Mouse (Mus musculus): Measurements from ENCODE around the gene Tmem217. TPM values are rescaled to one million over a fixed set of nuclear protein-coding genes. Genes with fewer than 3 reads are reported as not detected.
A peak's percentile ranks its signal among the peaks of the same experiment; 100 is the strongest.

Tmem217 gene
- polyA plus RNA-seq, 1 experiment from 2014 or later: 0.42 TPM

DNA sequence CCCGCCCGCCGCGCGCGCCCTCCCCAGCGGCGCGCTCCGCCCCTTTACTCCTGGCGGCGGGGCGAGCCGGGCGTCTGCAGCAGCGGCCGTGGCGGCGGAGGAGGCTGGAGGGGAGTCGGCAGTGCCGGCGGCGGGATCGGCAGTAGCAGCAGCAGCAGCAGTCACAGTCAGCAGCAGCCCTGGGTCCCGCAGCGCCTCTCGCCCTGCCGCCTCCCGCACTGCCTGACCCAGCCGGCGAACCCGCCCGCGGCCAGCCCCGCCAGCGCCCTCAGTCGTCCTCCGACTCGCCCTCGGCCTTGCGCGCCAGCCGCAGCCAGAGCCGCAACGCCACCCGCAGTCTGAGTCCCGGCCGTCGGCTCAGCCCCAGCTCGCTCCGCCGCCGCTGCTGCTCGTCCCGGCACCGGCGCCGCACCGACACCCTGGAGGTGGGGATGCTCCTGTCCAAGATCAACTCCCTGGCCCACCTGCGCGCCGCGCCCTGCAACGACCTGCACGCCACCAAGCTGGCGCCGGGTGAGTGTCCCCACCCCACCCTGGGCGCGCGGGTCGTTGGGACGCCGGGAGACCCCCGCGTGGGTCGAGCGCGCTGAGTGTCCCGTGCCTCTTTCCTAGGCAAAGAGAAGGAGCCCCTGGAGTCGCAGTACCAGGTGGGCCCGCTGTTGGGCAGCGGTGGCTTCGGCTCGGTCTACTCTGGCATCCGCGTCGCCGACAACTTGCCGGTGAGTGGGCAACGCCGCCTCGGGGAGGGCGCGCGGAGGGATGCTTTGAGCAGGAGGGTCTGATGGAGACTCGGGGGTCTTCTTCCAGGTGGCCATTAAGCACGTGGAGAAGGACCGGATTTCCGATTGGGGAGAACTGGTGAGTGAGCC, 61.2 kb downstream of the Tmem217 start, which contains the start of gene Pim1:
Pim1 (plus strand) TSS at position 41 of the 869 bp plus-strand sequence.
- Histone ChIP-seq H3K36me3 (ENCODE audit: control insufficient read depth, insufficient read depth, low read length) (peaks cover 17% of the 10 kb centered on the region), H3K9me3 (ENCODE audit: control insufficient read depth, low read length) (no peaks in the 10 kb centered on the region), H3K27ac (ENCODE audit: low read depth, low read length) (peak within 1 kb of the TSS; percentile 91), H3K27me3 (ENCODE audit: control insufficient read depth, insufficient read depth, low read length) (no peaks in the 10 kb centered on the region), H3K4me2 (replicated peaks; ENCODE audit: low read depth, low read length) (peak within 1 kb of the TSS; percentile 94), H3K4me1 (ENCODE audit: control insufficient read depth, insufficient read depth, low read length) (peaks cover 20% of the 10 kb centered on the region; the same call in 1 of the 2 replicates), H3K9ac (ENCODE audit: low read depth, low read length) (peak within 1 kb of the TSS; percentile 80), H3K4me3 (ENCODE audit: low read length) (peak within 1 kb of the TSS; percentile 97)
- under 1% methylated on average over 62 of the region's 99 CpGs for WGBS
- ATAC-seq (ENCODE audit: low FRiP score, low TSS enrichment): peak; percentile 0; the same call in 1 of the 2 replicates

DNA sequence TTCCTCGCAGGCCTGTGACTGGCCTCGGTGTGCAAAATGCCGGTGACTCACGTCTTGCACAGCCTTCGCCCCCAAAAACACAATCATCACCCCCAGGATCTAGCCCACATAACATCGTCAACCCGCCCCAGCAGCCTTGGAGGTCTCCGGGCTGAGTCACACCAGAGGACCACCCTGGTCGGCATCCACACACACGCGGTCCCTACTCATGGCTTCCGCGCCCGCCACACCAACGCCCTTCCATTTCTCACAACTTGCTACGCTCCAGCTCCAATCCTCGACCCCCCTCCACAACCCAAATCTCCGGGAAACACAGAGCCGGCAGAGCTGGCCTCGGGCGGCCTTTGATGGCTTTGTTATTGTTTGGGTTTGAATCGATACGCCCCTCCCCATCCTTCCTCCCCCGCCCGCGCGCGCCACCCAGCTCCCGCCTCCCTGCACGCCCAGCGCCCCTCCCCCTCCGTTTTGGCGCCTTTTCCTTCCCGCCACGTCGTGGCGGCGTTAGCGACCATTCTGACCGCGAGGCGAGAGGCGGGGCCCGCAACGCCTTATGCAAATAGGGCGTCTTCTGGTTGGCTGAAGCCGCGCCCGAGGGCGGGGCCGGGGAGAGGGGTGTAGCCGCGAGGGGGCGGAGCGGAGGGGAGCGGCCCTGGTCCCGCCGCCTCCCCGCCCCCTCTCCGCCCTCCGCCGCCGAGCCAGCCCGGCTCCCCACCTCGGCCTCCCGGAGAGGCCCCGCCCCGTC, 62.0 kb downstream of the Tmem217 start:
- Histone ChIP-seq H3K4me2 (replicated peaks; ENCODE audit: low read depth, low read length) (peak overlapping the region; percentile 94), H3K36me3 (ENCODE audit: control insufficient read depth, insufficient read depth, low read length) (peaks cover 17% of the 10 kb centered on the region), H3K9ac (ENCODE audit: low read depth, low read length) (peak overlapping the region; percentile 80), H3K27ac (ENCODE audit: low read depth, low read length) (peak overlapping the region; percentile 91), H3K4me1 (ENCODE audit: control insufficient read depth, insufficient read depth, low read length) (peaks cover 20% of the 10 kb centered on the region; the same call in 1 of the 2 replicates), H3K27me3 (ENCODE audit: control insufficient read depth, insufficient read depth, low read length) (no peaks in the 10 kb centered on the region), H3K9me3 (ENCODE audit: control insufficient read depth, low read length) (no peaks in the 10 kb centered on the region), H3K4me3 (ENCODE audit: low read length) (peak overlapping the region; percentile 97)
- under 1% methylated on average over 53 of the region's 68 CpGs for WGBS
- ATAC-seq (ENCODE audit: low FRiP score, low TSS enrichment): peak; percentile 93

DNA sequence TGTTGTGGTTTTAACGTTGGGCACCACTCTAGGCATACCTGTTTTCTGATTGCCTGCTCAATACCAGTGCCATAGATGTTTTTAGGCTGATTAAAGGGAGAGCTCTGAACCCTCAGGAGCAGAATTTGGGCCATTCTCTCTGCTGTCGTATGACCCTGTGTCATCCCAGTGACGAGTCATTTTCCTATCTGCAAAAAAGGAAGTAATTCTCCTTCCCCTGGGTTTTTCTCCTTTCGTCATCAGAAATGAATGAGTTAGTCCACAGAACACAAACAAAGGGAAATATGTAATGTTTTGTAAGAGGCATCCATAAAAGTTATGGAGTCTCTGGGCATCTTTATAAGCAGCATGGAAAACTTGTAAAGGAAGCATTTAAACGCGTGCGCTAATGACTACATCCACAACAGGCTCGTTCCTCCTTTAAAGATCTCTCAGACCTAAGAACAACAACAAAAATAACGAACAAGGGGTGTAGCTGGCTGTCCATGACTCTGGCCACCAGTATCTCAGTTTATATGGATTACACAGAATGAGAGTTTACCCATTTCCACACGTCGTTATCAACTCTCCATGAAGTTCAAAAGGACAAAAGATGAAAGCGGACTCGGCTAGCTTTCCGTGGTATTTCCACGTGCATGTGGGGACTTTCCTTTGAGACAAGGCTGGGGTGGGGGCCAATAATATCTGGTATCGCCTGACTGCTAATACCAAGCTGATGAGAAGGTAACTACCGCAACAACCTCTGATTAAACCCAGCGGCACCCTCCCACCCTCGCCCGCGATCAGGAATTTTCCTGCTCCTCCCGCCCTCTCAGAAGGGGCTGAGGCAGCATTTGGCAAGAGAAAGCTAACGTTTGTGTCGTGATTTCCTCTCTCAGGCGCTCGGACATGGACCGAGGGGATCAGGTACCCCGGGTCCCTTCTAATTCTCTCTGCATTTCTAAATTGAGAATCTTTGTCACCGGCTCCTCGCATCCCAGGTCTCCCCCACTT, 62.9 kb downstream of the Tmem217 start:
- H3K4me3 ChIP-seq (ENCODE audit: low read length): peak overlapping the region; percentile 97
- H3K36me3 ChIP-seq (ENCODE audit: control insufficient read depth, insufficient read depth, low read length): peaks cover 10% of the 10 kb centered on the region
- H3K9ac ChIP-seq (ENCODE audit: low read depth, low read length): peak overlapping the region; percentile 77
- peaks cover 20% of the 10 kb centered on the region; the same call in 1 of the 2 replicates for H3K4me1 ChIP-seq (ENCODE audit: control insufficient read depth, insufficient read depth, low read length)
- no peak for ATAC-seq (ENCODE audit: low FRiP score, low TSS enrichment)
- peak overlapping the region; percentile 91 for H3K27ac ChIP-seq (ENCODE audit: low read depth, low read length)
- peak overlapping the region; percentile 94 for H3K4me2 ChIP-seq (replicated peaks; ENCODE audit: low read depth, low read length)
- H3K27me3 ChIP-seq (ENCODE audit: control insufficient read depth, insufficient read depth, low read length): no peaks in the 10 kb centered on the region
- H3K9me3 ChIP-seq (ENCODE audit: control insufficient read depth, low read length): no peaks in the 10 kb centered on the region
- WGBS: 7% methylated on average over 30 of the region's 30 CpGs

DNA sequence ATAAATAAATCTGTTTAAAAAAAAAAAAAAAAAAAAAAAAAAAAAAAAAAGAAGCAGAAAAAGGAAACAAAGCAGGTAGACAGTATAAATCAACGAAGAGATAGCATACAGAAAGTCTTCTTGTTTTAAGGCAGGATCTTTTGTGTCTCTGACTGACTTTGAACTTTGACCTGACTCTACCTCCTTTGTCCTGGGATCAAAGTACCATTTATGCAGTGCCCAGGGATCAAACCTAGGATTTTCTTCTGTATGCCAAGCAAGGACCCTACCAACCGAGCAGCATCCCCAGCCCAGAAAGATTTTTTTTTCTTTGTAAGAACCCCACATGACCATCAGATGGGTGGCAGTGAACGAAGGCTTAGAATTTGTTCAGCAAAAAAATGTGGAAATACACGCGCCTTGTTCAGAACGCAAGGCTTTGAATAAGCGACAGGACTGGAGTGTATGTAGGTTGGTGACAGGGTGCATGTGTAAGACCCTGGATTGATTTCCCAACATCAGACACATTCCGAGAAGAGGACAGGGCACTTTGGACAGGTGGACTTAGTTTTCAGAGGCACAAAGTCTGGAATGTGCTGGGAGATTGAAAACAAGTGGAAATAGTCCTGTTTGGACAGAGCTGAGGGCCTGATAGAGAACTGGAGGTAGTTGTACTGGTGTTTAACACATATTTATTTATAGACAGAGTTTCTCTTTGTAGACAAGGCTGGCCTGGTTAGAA, 63.8 kb downstream of the Tmem217 start:
- Histone ChIP-seq H3K9ac (ENCODE audit: low read depth, low read length) (no peak overlapping the region), H3K9me3 (ENCODE audit: control insufficient read depth, low read length) (no peaks in the 10 kb centered on the region), H3K4me2 (replicated peaks; ENCODE audit: low read depth, low read length) (no peak overlapping the region; the same call in 1 of the 2 replicates), H3K27ac (ENCODE audit: low read depth, low read length) (no peak overlapping the region), H3K27me3 (ENCODE audit: control insufficient read depth, insufficient read depth, low read length) (no peaks in the 10 kb centered on the region), H3K4me3 (ENCODE audit: low read length) (no peak overlapping the region), H3K4me1 (ENCODE audit: control insufficient read depth, insufficient read depth, low read length) (peaks cover 19% of the 10 kb centered on the region; the same call in 1 of the 2 replicates), H3K36me3 (ENCODE audit: control insufficient read depth, insufficient read depth, low read length) (peaks cover 2% of the 10 kb centered on the region; the same call in 1 of the 2 replicates)
- no peak for ATAC-seq (ENCODE audit: low FRiP score, low TSS enrichment)
- WGBS: 92% methylated on average over 8 of the region's 8 CpGs

DNA sequence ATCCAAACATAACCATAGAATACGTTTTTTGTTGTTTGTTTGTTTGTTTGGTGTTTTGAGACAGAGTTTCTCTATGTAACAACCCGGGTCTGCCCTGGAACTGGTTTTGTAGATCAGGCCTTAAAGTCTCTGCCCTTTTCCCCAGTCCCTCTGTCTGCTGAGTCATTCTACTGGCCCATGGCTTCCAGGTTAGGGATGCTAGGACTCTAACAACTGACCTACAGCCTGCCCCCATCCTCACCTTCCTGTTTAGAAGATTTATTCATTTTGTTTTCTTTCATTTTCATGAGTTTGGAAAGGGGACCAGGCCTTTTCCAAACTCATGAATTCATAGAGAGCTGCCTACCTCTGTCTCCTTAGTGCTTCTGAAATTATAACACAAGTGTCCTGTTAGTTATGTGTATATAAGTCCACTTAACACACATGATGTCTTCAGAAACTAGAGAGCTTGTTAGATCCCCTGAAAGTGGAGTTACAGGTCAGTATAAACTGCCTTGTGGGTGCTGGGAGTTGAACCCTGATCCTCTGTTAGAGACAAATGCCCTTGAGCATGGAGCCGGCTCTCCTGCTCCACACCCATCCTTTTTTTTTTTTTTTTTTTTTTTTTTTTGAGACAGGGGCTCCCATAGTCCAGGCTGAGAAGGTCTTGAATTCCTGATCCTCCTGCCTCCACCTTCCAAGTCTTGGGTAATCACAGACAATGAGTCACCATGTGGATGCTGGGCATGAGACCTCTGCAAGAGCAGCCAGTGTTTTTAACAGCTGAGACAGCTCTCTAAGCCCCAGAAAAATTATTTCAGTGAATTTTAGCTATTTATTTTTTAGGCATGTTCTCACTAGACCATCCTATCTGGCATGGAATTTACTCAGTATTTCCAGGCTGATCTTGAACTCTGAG, 66.6 kb downstream of the Tmem217 start:
- no peak for ATAC-seq (ENCODE audit: low FRiP score, low TSS enrichment)
- Histone ChIP-seq H3K4me3 (ENCODE audit: low read length) (no peak overlapping the region), H3K27me3 (ENCODE audit: control insufficient read depth, insufficient read depth, low read length) (no peaks in the 10 kb centered on the region), H3K4me2 (replicated peaks; ENCODE audit: low read depth, low read length) (no peak overlapping the region), H3K27ac (ENCODE audit: low read depth, low read length) (no peak overlapping the region), H3K9me3 (ENCODE audit: control insufficient read depth, low read length) (peaks cover 6% of the 10 kb centered on the region; the same call in 1 of the 2 replicates), H3K4me1 (ENCODE audit: control insufficient read depth, insufficient read depth, low read length) (peaks cover 13% of the 10 kb centered on the region; the same call in 1 of the 2 replicates), H3K9ac (ENCODE audit: low read depth, low read length) (no peak overlapping the region), H3K36me3 (ENCODE audit: control insufficient read depth, insufficient read depth, low read length) (no peaks in the 10 kb centered on the region)
- WGBS: 77% methylated on average over 3 of the region's 3 CpGs

DNA sequence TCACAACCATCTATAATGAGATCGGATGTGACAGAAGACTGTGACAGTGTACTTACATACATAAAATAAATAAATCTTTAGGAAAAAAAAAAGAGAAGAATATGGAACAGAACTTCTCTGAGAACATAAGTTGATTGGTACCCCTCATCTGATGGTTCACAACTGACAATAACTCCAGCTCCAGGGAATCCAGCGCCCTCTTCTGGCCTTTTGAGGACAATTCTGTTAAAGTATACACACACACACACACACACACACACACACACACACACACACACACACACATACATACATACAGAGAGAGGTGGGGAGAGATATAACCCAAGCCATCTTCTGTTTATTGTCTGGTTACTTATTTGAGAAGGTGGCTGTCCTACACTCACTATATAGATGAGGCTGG, 67.8 kb downstream of the Tmem217 start:
- Histone ChIP-seq H3K27ac (ENCODE audit: low read depth, low read length) (no peak overlapping the region), H3K9ac (ENCODE audit: low read depth, low read length) (no peak overlapping the region), H3K36me3 (ENCODE audit: control insufficient read depth, insufficient read depth, low read length) (no peaks in the 10 kb centered on the region), H3K4me3 (ENCODE audit: low read length) (no peak overlapping the region), H3K4me2 (replicated peaks; ENCODE audit: low read depth, low read length) (no peak overlapping the region), H3K4me1 (ENCODE audit: control insufficient read depth, insufficient read depth, low read length) (peaks cover 11% of the 10 kb centered on the region; the same call in 1 of the 2 replicates), H3K9me3 (ENCODE audit: control insufficient read depth, low read length) (peaks cover 6% of the 10 kb centered on the region; the same call in 1 of the 2 replicates), H3K27me3 (ENCODE audit: control insufficient read depth, insufficient read depth, low read length) (no peaks in the 10 kb centered on the region)
- ATAC-seq (ENCODE audit: low FRiP score, low TSS enrichment): no peak
- WGBS: 91% methylated on average over 2 of the region's 2 CpGs

DNA sequence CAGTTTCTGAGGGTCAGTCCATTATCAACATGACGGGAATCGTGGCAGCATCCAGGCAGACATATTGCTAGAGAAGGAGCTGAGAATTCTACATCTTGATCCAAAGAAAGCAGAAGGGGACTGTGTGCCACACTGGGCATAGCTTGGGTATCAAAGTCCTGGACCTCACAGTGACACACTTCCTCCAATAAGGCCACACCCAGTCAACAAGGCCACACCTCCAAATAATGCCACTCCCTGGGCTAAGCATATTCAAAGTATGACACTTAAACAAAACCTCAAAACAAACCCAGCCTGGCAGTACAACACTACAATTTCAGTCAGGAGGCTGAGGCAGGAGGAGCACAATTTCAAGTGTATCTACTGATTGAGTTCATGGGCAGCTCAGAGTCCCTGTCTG, 68.9 kb downstream of the Tmem217 start:
- 98% methylated on average over 2 of the region's 2 CpGs for WGBS
- H3K4me2 ChIP-seq (replicated peaks; ENCODE audit: low read depth, low read length): no peak overlapping the region
- peaks cover 6% of the 10 kb centered on the region; the same call in 1 of the 2 replicates for H3K9me3 ChIP-seq (ENCODE audit: control insufficient read depth, low read length)
- H3K27ac ChIP-seq (ENCODE audit: low read depth, low read length): no peak overlapping the region
- no peak overlapping the region for H3K9ac ChIP-seq (ENCODE audit: low read depth, low read length)
- no peak overlapping the region for H3K4me3 ChIP-seq (ENCODE audit: low read length)
- H3K27me3 ChIP-seq (ENCODE audit: control insufficient read depth, insufficient read depth, low read length): no peaks in the 10 kb centered on the region
- ATAC-seq (ENCODE audit: low FRiP score, low TSS enrichment): no peak
- H3K36me3 ChIP-seq (ENCODE audit: control insufficient read depth, insufficient read depth, low read length): no peaks in the 10 kb centered on the region
- H3K4me1 ChIP-seq (ENCODE audit: control insufficient read depth, insufficient read depth, low read length): 0 out of 2 replicates have a peak, but pooled peaks cover under 1% of the 10 kb centered on the region
